Mouse (Mus musculus) brown adipose tissue, adult 24 weeks (tissue): ENCODE results near the gene Vwa7. TPM values are rescaled to one million over a fixed set of nuclear protein-coding genes. Genes with fewer than 3 reads are reported as not detected.

Source experiments
- H3K27ac ChIP-seq: fragments of 200-500 bp; replicated peaks from 2 replicates; pipeline ENCODE4 v1.5.1; 2012; ENCODE audit warnings: low read depth, mild to moderate bottlenecking, low read length
- H3K4me1 ChIP-seq: fragments of 200-500 bp; 2 replicates; pipeline ENCODE4 v1.6.1; 2012; ENCODE audit warnings: low read length, mixed read lengths; ENCODE audit not compliant: control insufficient read depth, insufficient read depth, insufficient read length
- H3K4me3 ChIP-seq: fragments of 200-500 bp; 2 replicates; pipeline ENCODE4 v1.5.1; 2012; ENCODE audit warnings: low read depth, mild to moderate bottlenecking, low read length, moderate library complexity; ENCODE audit not compliant: insufficient read depth
- polyA plus RNA-seq: library from polyadenylated mRNA; stranded (reverse); fragments of >200 nt; gene quantifications from 2 replicates; pipeline ENCODE4 v1.2.4, GENCODE M21; 2012; ENCODE audit not compliant: missing spikeins, insufficient read depth, insufficient read length

Gene Vwa7
- polyA plus RNA-seq, 1 experiment: not detected

DNA sequence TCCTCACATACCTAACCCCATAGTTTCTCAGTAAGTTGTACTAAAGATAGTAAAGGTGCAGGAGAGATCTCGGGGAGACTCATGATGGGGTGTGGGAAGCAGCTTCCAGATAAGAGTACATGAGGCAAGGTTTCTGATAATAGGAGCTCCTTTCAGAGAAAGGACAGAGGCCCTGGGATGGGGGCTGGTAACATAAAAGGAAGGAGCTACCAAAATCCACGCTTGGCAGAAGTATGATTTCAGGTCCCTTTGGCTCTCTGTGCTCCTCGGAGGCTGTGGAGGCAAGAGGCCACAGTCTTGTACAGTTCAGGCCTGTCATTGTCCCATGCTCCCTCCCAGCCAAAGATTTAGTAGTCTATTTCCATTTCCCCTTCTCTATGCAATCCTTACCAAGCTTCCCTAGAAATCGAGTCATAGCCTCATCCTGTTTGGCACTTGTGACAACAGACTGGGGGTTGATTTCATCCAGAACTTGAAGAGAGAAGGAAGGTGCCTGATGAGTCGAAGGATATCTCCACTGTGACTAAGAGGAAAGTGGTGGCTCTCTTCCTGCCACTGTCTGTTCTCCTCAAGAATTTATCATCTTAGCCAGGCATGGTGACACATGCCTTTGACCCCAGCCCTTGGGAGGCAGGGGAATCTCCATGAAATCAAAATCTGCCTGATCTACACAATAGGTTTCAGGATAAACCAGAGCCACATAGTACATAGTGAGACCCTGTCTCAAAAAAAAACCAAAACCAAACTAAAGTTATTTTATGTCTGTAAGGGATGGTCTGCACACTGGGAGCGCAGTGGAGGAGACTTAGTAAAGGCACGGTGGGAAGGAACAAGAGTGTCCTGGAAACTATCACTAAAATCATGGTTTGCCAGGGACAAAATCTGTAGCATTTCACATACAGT is 28.8 kb downstream of the Vwa7 start:
- H3K4me3 ChIP-seq: no peak overlapping the region
- H3K4me1 ChIP-seq: peaks cover 12% of the 10 kb centered on the region; the same call in 1 of the 2 replicates
- peak overlapping the region; percentile 26; the same call in 1 of the 2 replicates for H3K27ac ChIP-seq

DNA sequence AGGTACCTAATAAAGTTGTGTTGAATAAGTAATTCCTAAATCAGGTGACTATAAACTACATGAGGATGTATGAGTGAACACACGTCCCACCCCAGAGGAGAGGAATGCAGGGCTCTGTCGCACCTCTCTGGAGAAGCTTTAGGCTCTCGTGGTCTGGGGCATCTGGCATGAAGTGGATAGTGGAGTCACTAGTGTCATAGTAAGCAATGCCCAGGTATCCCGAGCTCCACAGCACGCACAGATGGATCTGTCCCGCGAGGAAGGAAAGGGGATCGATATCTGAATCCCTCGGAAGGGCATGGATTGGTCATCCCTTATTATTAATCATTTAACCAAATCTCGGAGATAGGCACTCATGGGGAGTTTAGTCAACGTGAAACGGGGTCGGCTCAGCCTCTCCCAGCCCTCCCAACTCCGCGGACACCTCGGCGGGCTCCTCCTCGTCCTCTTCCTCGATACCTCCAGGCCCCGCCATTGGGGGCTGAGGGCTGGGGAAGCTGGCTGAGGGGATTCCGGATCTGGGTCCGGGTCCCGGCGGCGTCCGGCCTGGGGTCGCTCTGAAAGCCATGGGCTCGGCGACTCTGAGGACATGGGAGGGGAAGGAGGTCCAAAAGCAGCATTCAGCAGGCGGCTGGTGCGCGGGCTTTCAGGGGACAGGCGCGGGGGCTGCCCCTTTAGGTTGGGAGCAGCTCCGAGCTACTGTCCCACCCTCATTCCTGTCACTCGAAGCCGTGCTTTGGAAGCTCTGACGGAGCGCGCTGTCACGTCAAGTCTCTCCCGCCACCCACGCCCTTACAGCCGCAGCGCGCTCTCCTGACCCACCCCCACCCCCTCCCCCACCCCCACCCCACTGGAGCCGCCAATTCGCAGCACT is 29.7 kb downstream of the Vwa7 start:
- Histone ChIP-seq H3K4me1 (peaks cover 12% of the 10 kb centered on the region; the same call in 1 of the 2 replicates), H3K27ac (peak overlapping the region; percentile 57), H3K4me3 (peak overlapping the region; percentile 63)

DNA sequence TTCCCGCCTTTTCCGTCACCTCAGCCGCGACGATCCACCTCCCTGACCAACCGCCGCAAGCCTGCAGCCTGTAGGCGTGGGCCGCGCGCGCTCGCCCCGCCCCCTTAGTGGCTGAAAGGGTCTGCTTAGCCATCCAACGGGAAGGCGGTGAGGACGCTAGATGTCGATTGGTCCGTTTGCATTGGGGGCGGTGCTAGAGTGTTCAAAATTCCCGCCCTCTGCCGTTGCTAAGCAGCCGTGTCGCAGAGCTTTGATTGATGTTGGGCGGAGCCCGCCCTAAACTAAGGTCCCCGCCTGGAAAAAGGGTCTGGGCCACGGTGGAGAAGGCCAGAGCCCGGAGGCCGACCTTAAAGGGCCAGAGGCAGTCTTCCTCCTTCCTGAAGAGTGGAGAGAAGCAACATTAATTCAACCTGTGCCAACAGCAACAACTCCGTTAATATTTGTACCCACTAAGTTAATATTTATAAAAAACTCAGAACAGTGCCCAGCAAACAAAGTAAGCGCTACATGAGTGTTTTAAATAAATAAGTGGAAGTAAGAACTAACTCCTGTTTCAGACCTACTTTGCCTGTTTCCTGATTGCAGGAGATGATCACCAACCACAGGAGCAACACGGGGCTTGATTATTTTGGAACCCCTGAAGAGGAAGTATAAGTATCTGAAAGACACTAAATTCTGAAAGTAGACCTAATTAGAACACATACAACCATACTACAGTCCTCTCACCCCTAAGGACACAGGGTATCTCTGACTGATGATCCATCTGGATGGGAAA is 30.5 kb downstream of the Vwa7 start, which contains the start of gene Msh5:
Gene Msh5, minus strand, starts transcription at position 65 of the 775 bp plus-strand sequence.
- Histone ChIP-seq H3K27ac (peak within 1 kb of the TSS; percentile 86), H3K4me3 (peak within 1 kb of the TSS; percentile 63), H3K4me1 (peaks cover 12% of the 10 kb centered on the region; the same call in 1 of the 2 replicates)

DNA sequence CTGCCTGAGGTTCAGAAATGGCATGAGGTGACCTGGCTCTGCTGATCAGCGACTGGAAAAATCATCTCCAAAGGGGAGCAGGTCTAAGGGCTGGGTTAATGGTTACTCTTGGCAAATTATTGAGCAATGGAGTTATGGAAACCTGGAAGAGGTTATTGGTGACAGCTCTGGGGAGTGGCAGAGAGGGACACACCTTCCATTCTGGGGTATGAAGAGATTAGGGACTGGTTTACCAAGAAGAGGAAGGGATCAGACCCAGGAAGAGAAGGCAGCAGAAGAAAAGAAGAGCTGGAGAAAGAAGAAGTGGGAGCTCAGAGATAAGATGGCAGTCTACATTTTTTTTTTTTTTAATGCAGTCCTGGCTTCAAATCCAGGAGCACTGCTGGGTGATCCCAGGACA is 31.3 kb downstream of the Vwa7 start:
- Histone ChIP-seq H3K4me1 (peaks cover 12% of the 10 kb centered on the region; the same call in 1 of the 2 replicates), H3K4me3 (peak overlapping the region; percentile 9)

GRCm38 (mm10) chr17:35048149-35048931 is 32.0 kb downstream of the Vwa7 start:
- Histone ChIP-seq H3K4me3 (peak overlapping the region; percentile 9), H3K4me1 (peaks cover 12% of the 10 kb centered on the region; the same call in 1 of the 2 replicates), H3K27ac (peak overlapping the region; percentile 86)

More for the DNA sequence above, 31.3 kb downstream of the Vwa7 start:
- peak overlapping the region; percentile 86 for H3K27ac ChIP-seq

- Histone ChIP-seq H3K4me3 (peak overlapping the region; percentile 6; the same call in 1 of the 2 replicates), H3K4me1 (peaks cover 11% of the 10 kb centered on the region; the same call in 1 of the 2 replicates), H3K27ac (peak overlapping the region; percentile 66)
Observed at GRCm38 (mm10) chr17:35048932-35049440, 32.6 kb downstream of the Vwa7 start.

DNA sequence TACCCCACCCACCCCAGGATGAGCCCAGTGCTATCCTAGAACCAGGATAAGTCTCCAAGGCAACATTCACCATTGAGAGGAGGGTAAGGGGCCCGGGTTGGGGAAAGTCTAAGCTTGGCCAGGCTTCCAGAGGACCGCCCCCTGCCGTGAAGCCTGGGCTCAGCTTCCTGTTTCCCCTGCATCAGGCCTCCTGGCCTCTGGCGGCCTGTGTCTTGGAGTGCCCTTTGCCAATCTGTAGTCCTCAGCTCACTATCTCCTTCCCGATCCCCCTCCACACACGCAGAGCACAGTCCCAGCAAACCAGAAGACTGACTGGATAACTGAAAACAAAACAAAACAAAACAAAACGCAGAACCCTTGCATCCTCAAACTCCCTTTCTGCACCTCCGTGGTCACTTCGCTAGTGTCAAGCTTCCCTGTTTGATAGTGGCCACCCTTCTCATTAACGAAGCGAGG is 33.2 kb downstream of the Vwa7 start, which contains the start of gene Clic1:
Gene Clic1, plus strand, starts transcription at position 406 of the 456 bp plus-strand sequence.
- peak within 1 kb of the TSS; percentile 99 for H3K27ac ChIP-seq
- peak within 1 kb of the TSS; percentile 66 for H3K4me3 ChIP-seq
- peaks cover 10% of the 10 kb centered on the region; the same call in 1 of the 2 replicates for H3K4me1 ChIP-seq

- Histone ChIP-seq H3K4me1 (peaks cover 10% of the 10 kb centered on the region; the same call in 1 of the 2 replicates), H3K4me3 (peak overlapping the region; percentile 66), H3K27ac (peak overlapping the region; percentile 99)
Observed at GRCm38 (mm10) chr17:35050126-35050750, 33.9 kb downstream of the Vwa7 start.

- Histone ChIP-seq H3K27ac (peak overlapping the region; percentile 99), H3K4me1 (peaks cover 10% of the 10 kb centered on the region; the same call in 1 of the 2 replicates), H3K4me3 (peak overlapping the region; percentile 66)
Observed at GRCm38 (mm10) chr17:35051156-35052086, 35.0 kb downstream of the Vwa7 start.

GRCm38 (mm10) chr17:35052271-35052798 is 36.0 kb downstream of the Vwa7 start:
- H3K4me3 ChIP-seq: peak overlapping the region; percentile 66
- peaks cover 10% of the 10 kb centered on the region; the same call in 1 of the 2 replicates for H3K4me1 ChIP-seq
- H3K27ac ChIP-seq: peak overlapping the region; percentile 99

DNA sequence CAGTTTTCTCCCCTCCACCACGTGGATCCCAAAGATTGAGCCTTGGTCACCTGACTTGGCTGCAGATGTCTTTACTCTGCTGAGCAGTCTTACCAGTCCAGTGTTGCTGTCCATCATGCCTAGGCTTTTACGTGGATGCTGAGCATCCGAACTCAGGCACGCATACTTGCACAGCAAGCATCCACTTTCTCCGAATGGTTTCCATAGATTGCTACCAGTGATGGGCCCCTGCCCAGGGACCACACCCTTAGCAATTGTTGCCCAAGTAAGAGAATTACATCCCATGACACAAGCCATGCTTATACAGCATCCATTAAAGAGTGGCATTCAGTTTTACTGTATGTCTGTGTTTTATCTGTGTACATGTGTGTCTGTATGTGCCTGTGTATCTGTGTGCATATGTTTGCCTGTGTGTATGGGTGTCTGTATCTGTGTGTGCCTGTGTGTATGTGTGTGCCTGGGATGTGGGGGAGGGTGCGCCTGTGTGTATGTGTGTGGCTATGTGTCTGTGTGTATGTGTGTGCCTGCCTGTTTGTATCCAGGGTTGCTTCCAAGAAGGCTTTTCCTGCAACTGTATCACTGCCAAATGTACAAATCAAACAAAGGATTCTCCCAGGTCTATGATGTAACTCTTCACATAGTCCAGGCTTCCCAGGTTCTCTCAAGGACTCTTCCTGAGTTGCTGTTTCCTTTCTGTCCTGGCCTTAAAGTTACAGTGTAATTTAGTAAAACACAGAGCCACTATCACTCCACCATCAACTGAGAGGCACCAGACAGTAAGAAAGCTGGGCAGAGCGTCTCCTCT is 39.5 kb downstream of the Vwa7 start:
- H3K4me1 ChIP-seq: no peaks in the 10 kb centered on the region; the same call in 1 of the 2 replicates
- H3K27ac ChIP-seq: peak overlapping the region; percentile 45; the same call in 1 of the 2 replicates
- no peak overlapping the region for H3K4me3 ChIP-seq
